Mouse (Mus musculus): Measurements from ENCODE around the gene Rcor1. TPM values are rescaled to one million over a fixed set of nuclear protein-coding genes. Genes with fewer than 3 reads are reported as not detected.
A peak's percentile ranks its signal among the peaks of the same experiment; 100 is the strongest.

Gene Rcor1
- total and polyA plus RNA-seq, 2 experiments from 2014 or later = 3.1 to 13.1 TPM

DNA sequence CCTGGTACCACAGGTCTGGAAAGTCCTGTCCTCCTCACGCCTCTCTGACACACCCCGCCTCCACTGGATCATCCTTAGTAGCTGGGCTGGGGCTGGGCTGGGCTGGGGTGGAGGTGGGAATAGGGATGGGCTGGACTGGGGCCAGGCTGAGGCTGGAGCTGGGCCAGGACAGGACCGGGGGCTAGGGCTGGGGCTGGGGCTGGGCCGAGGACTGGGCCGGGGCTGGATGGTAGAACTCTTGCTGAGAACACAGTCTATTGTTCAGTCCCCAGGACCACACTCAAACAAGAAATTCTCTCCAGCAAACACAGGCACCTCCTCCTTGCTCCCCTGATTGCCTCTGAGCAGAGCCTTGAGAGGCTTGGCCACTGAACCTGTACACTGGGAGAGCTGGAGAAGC is 32.8 kb upstream of the Rcor1 start:
- Histone ChIP-seq H3K4me3 (ENCODE audit: low read length) (no peak overlapping the region), H3K9ac (replicated peaks; ENCODE audit: low read length) (no peak overlapping the region), H3K9me3 (ENCODE audit: low read length) (no peaks in the 10 kb centered on the region), H3K4me1 (ENCODE audit: insufficient read depth, low read length) (peaks cover 10% of the 10 kb centered on the region; the same call in 1 of the 2 replicates), H3K27ac (no peak overlapping the region), H3K27me3 (ENCODE audit: insufficient read depth, low read length) (no peaks in the 10 kb centered on the region), H3K4me2 (ENCODE audit: low read depth, low read length) (no peak overlapping the region), H3K36me3 (ENCODE audit: insufficient read depth, low read length) (no peaks in the 10 kb centered on the region)
- DNase-seq (ENCODE audit: low spot score) (no peak), ATAC-seq (no peak)
- TF ChIP-seq CTCF (IDR thresholded peaks at IDR 0.05; ENCODE audit: low read depth) = no peak
- 44% methylated on average over 5 of the region's 5 CpGs for WGBS

DNA sequence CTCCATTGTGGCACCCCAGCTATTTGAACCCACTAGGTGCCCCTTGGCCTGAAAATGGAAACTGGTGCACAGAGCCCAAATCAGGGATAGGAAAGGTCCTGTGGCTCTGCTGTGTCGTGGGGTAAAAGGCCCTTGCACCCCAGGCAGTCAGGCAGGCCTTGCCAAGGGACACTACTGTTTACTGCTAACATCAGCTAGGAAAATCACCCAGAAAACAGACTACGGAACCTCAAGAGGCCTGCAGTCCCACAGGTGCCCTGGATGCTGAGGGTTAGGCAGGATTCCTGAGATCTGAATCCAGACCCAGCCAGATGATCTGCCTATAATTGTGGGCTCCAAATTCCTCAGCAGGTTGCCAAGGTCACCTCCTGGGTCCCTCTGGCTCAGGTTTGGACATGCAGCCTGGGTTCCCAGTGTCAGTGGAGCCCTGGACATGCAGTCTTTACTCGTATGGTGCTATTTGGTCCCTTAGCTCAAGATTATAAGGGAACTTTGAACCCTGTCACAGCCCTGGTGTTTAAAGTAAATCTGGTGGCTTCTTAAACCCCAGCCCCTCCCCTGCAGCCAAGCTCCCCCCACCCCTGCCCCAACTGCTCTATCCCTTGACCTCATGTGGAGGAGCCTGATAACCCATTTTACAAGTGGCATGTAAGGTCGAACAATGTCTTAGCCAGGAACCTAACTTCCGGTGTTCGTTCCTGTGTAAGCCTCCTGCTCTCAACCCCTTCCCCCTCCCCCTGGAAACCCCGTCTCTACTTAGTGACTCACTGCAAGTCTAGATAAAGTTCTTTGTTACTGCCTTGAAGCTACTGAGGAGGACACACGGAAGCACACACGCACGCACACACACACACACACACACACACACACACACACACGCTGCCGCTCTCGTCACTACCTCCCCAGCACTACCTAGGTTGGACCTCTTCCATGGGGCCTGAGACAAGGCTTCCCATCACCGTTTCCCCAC is 31.7 kb upstream of the Rcor1 start:
- no peak overlapping the region for H3K27ac ChIP-seq
- no peaks in the 10 kb centered on the region for H3K9me3 ChIP-seq (ENCODE audit: low read length)
- no peak for TF ChIP-seq CTCF (IDR thresholded peaks at IDR 0.05; ENCODE audit: low read depth)
- no peak overlapping the region for H3K4me3 ChIP-seq (ENCODE audit: low read length)
- DNase-seq (ENCODE audit: low spot score) (no peak), ATAC-seq (0 out of 2 replicates have a peak, but pooled peaks have one; percentile 19)
- no peak overlapping the region for H3K9ac ChIP-seq (replicated peaks; ENCODE audit: low read length)
- H3K36me3 ChIP-seq (ENCODE audit: insufficient read depth, low read length) = no peaks in the 10 kb centered on the region
- H3K27me3 ChIP-seq (ENCODE audit: insufficient read depth, low read length) = no peaks in the 10 kb centered on the region
- H3K4me1 ChIP-seq (ENCODE audit: insufficient read depth, low read length) = peaks cover 10% of the 10 kb centered on the region; the same call in 1 of the 2 replicates
- no peak overlapping the region for H3K4me2 ChIP-seq (ENCODE audit: low read depth, low read length)
- 81% methylated on average over 14 of the region's 14 CpGs for WGBS

DNA sequence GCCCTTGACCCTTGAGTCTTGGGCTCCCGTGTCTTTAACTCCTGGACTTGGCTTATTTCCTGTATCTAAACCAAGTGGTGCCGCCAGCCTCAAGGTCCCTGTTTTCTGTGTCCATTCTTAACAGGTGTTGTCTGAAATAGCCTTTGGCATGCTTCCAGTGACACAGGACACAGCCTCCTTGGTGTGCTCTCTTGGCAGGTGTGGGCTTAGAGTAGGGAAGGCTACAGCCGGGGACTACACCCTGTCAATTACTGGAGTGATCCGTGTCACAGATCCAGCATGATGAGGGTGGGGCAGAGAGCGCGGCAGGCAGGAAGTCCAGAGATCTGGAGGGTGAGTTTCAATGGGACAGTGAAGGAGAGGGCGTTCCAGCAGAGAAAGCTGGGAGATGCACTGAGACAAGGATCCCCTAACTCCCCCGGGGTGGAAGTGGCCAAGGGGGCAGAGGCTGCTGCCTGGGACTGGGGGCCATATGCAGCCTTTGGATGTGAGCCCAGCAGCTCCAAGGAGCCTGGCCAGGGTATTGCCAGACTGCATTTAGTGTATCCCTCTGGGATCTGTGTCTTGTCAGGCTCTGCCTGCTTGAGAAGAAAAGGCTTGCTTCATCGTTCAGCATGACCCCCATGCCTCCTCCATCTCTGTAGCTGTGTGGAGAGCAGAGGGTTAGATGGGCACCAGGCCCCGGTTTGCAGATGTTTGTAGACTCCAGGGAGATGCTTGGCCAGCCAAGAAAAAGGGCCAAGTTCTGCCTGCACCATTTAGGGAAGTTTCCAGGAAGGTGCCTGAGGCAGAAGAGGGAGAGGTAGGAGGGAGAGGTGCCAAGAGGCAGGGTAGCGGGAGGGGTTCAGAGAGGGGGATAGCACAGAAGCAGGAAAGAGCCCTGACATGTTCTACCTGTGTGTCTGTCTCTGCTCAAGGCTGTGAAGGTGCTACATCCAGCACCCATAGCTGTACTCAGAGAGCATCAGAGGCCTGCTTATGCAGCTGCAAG is 30.4 kb upstream of the Rcor1 start:
- Histone ChIP-seq H3K4me2 (ENCODE audit: low read depth, low read length) (no peak overlapping the region), H3K27me3 (ENCODE audit: insufficient read depth, low read length) (no peaks in the 10 kb centered on the region), H3K9me3 (ENCODE audit: low read length) (no peaks in the 10 kb centered on the region), H3K4me1 (ENCODE audit: insufficient read depth, low read length) (peaks cover 10% of the 10 kb centered on the region; the same call in 1 of the 2 replicates), H3K9ac (replicated peaks; ENCODE audit: low read length) (no peak overlapping the region), H3K4me3 (ENCODE audit: low read length) (no peak overlapping the region), H3K27ac (no peak overlapping the region), H3K36me3 (ENCODE audit: insufficient read depth, low read length) (no peaks in the 10 kb centered on the region)
- no peak for ATAC-seq
- no peak for TF ChIP-seq CTCF (IDR thresholded peaks at IDR 0.05; ENCODE audit: low read depth)
- 38% methylated on average over 11 of the region's 11 CpGs for WGBS
- DNase-seq (ENCODE audit: low spot score) = peak; percentile 27

DNA sequence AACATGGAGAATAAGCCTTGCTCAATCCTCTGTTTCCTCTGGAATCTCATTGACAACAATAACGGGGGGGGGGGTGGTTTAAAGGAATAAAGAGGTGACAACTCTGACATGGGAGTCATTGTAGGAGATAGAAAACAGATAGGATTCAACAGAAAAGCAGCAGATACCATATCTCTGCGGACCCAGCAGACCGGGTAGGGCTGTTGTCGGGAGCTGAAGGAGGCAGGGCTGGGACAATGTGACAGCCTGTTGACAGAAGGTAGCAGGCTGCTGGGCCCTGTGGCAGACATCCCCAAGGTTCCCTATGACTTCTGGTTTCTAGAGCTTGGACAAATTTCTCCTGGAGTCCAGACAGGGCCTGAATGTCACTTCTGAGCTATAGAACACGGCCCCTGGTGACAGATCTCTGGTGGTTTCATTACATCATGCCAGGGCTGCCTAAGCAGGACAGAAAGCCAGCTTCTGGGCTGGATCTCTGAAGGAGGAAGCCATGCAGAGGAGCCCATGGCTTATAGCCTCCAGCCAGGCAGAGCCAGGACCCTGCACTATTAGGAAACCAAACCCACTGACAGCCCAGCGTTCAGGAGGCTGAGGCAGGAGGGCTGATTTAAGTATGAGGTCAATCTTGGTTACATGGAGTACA is 29.4 kb upstream of the Rcor1 start:
- no peak for DNase-seq (ENCODE audit: low spot score)
- H3K27ac ChIP-seq = no peak overlapping the region
- H3K9me3 ChIP-seq (ENCODE audit: low read length) = no peaks in the 10 kb centered on the region
- H3K27me3 ChIP-seq (ENCODE audit: insufficient read depth, low read length) = no peaks in the 10 kb centered on the region
- peaks cover 10% of the 10 kb centered on the region; the same call in 1 of the 2 replicates for H3K4me1 ChIP-seq (ENCODE audit: insufficient read depth, low read length)
- 69% methylated on average over 6 of the region's 6 CpGs for WGBS
- no peak overlapping the region for H3K4me3 ChIP-seq (ENCODE audit: low read length)
- no peak for TF ChIP-seq CTCF (IDR thresholded peaks at IDR 0.05; ENCODE audit: low read depth)
- no peak overlapping the region for H3K9ac ChIP-seq (replicated peaks; ENCODE audit: low read length)
- H3K4me2 ChIP-seq (ENCODE audit: low read depth, low read length) = no peak overlapping the region
- ATAC-seq = no peak
- H3K36me3 ChIP-seq (ENCODE audit: insufficient read depth, low read length) = no peaks in the 10 kb centered on the region

DNA sequence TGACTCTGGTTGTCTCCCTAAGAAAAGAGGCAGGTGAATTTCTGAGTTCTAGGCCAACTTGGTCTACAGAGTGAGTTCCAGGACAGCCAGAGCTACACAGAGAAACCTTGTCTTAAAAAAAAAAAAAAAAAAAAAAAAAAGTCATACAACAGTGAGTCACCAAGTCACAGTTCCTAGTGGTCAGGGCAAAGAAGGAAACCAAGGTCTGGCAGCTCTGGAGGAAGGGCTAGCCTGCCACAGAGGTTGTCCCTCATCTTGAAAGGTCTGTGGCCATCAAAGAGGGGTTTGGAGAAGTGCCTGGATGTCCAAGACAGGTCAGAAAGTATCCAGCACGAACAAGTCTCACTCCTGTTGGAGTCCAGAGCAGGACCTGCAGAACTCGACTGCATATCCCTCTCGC is 22.3 kb upstream of the Rcor1 start:
- H3K9ac ChIP-seq (replicated peaks; ENCODE audit: low read length) = no peak overlapping the region
- H3K36me3 ChIP-seq (ENCODE audit: insufficient read depth, low read length) = no peaks in the 10 kb centered on the region
- DNase-seq (ENCODE audit: low spot score) (no peak), ATAC-seq (no peak)
- TF ChIP-seq CTCF (IDR thresholded peaks at IDR 0.05; ENCODE audit: low read depth) = no peak
- no peaks in the 10 kb centered on the region for H3K9me3 ChIP-seq (ENCODE audit: low read length)
- H3K4me3 ChIP-seq (ENCODE audit: low read length) = no peak overlapping the region
- H3K4me2 ChIP-seq (ENCODE audit: low read depth, low read length) = no peak overlapping the region
- no peaks in the 10 kb centered on the region for H3K27me3 ChIP-seq (ENCODE audit: insufficient read depth, low read length)
- 77% methylated on average over 3 of the region's 3 CpGs for WGBS
- no peaks in the 10 kb centered on the region for H3K4me1 ChIP-seq (ENCODE audit: insufficient read depth, low read length)
- no peak overlapping the region for H3K27ac ChIP-seq

DNA sequence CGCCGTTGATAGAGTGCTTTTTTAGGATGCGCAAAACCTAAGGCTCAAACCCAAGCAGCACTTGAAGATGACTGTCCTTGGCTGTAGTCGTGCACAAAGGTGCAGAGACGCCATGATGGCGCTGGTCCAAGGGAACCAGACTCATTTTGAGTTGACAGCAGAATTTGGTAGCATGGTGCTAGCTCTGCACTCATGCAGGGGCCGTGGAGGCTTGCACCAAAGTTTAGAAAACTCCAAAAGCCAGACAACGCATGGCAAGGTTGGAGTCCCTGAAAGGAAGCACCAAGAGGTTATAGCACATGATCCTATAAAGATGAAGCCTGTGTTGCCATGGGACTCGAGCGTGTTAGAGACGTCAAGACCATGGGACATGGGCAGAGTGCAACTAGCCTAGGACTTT is 21.1 kb upstream of the Rcor1 start:
- no peaks in the 10 kb centered on the region for H3K36me3 ChIP-seq (ENCODE audit: insufficient read depth, low read length)
- DNase-seq (ENCODE audit: low spot score) = no peak
- TF ChIP-seq CTCF (IDR thresholded peaks at IDR 0.05; ENCODE audit: low read depth) = no peak
- H3K9ac ChIP-seq (replicated peaks; ENCODE audit: low read length) = no peak overlapping the region
- 94% methylated on average over 11 of the region's 11 CpGs for WGBS
- H3K27me3 ChIP-seq (ENCODE audit: insufficient read depth, low read length) = no peaks in the 10 kb centered on the region
- H3K4me1 ChIP-seq (ENCODE audit: insufficient read depth, low read length) = no peaks in the 10 kb centered on the region
- H3K27ac ChIP-seq = no peak overlapping the region
- H3K9me3 ChIP-seq (ENCODE audit: low read length) = no peaks in the 10 kb centered on the region
- ATAC-seq = no peak
- no peak overlapping the region for H3K4me2 ChIP-seq (ENCODE audit: low read depth, low read length)
- no peak overlapping the region for H3K4me3 ChIP-seq (ENCODE audit: low read length)
